Mouse (Mus musculus): ENCODE results near the gene Fat3. TPM values are rescaled to one million over a fixed set of nuclear protein-coding genes. Genes with fewer than 3 reads are reported as not detected.
A peak's percentile ranks its signal among the peaks of the same experiment; 100 is the strongest.

Gene Fat3
- polyA plus RNA-seq, 1 experiment from 2014 or later, result 0.54 TPM

DNA sequence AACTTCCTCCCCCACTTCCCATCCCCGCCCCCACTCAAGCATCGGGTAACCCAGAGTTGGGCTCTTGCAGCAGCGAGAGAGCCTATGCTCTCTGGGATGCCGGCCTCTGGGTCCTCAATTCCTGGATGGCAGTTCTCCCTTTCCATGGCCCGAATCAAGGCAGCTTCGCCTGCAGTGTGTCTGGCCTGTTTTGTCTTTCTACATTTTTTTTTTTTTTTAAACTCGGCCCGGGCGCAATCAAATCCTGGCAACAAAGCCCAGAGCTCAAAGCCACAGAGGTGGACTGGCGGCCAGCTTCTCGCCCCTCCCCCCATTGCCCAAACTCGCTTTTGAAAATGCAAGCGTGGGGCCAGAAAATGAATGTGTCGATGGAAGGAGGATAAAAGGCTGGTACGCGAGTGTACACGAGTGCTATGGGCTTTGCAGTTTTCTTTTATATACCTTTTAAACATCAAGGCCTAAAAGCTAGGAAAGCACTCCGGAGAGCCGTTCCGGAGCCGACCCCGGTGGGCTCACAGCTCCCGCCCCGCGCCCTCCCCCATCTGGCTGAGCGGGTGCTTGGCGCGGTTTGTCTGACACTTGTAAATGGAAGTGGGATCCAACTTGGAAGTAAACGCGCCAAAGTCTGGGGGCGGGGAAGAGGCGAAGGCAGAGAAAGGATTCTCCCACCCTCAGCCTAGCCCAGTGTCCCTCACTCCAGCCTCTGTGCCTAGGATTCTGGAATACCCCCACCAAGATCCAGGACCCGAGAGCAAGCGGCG, 1.3 kb downstream of the Fat3 start:
- Histone ChIP-seq H3K9me3 (ENCODE audit: control insufficient read depth, low read length) (no peaks in the 10 kb centered on the region), H3K27ac (ENCODE audit: low read length) (no peak overlapping the region), H3K27me3 (ENCODE audit: control insufficient read depth, insufficient read depth, low read depth, low read length) (peaks cover 33% of the 10 kb centered on the region), H3K4me1 (replicated peaks; ENCODE audit: control insufficient read depth, insufficient read depth, low read length) (peaks cover 14% of the 10 kb centered on the region), H3K9ac (ENCODE audit: low read length) (peak overlapping the region; percentile 53), H3K4me3 (ENCODE audit: low read length) (peak overlapping the region; percentile 55), H3K36me3 (ENCODE audit: control insufficient read depth, insufficient read depth, low read length) (no peaks in the 10 kb centered on the region), H3K4me2 (ENCODE audit: low read depth, low read length) (peak overlapping the region; percentile 90)
- WGBS, result under 1% methylated on average over 35 of the region's 35 CpGs
- ATAC-seq (ENCODE audit: low read depth), result peak; percentile 42; the same call in 1 of the 2 replicates

- 10% methylated on average over 4 of the region's 4 CpGs for WGBS
- ATAC-seq (ENCODE audit: low read depth), result no peak
- peaks cover 14% of the 10 kb centered on the region for H3K4me1 ChIP-seq (replicated peaks; ENCODE audit: control insufficient read depth, insufficient read depth, low read length)
- H3K4me3 ChIP-seq (ENCODE audit: low read length), result no peak overlapping the region
- H3K27me3 ChIP-seq (ENCODE audit: control insufficient read depth, insufficient read depth, low read depth, low read length), result peaks cover 33% of the 10 kb centered on the region
- no peak overlapping the region for H3K9ac ChIP-seq (ENCODE audit: low read length)
- H3K4me2 ChIP-seq (ENCODE audit: low read depth, low read length), result no peak overlapping the region
- H3K9me3 ChIP-seq (ENCODE audit: control insufficient read depth, low read length), result no peaks in the 10 kb centered on the region
- no peaks in the 10 kb centered on the region for H3K36me3 ChIP-seq (ENCODE audit: control insufficient read depth, insufficient read depth, low read length)
- no peak overlapping the region for H3K27ac ChIP-seq (ENCODE audit: low read length)
Observed at GRCm38 (mm10) chr9:16498876-16499275, 2.2 kb downstream of the Fat3 start.

GRCm38 (mm10) chr9:16497361-16497760, 3.7 kb downstream of the Fat3 start:
- no peak overlapping the region for H3K4me2 ChIP-seq (ENCODE audit: low read depth, low read length)
- 98% methylated on average over 1 of the region's 1 CpGs for WGBS
- no peaks in the 10 kb centered on the region for H3K9me3 ChIP-seq (ENCODE audit: control insufficient read depth, low read length)
- no peaks in the 10 kb centered on the region for H3K36me3 ChIP-seq (ENCODE audit: control insufficient read depth, insufficient read depth, low read length)
- H3K4me1 ChIP-seq (replicated peaks; ENCODE audit: control insufficient read depth, insufficient read depth, low read length), result peaks cover 14% of the 10 kb centered on the region
- no peak overlapping the region for H3K9ac ChIP-seq (ENCODE audit: low read length)
- no peak overlapping the region for H3K4me3 ChIP-seq (ENCODE audit: low read length)
- no peak overlapping the region for H3K27ac ChIP-seq (ENCODE audit: low read length)
- H3K27me3 ChIP-seq (ENCODE audit: control insufficient read depth, insufficient read depth, low read depth, low read length), result peaks cover 27% of the 10 kb centered on the region
- no peak for ATAC-seq (ENCODE audit: low read depth)

DNA sequence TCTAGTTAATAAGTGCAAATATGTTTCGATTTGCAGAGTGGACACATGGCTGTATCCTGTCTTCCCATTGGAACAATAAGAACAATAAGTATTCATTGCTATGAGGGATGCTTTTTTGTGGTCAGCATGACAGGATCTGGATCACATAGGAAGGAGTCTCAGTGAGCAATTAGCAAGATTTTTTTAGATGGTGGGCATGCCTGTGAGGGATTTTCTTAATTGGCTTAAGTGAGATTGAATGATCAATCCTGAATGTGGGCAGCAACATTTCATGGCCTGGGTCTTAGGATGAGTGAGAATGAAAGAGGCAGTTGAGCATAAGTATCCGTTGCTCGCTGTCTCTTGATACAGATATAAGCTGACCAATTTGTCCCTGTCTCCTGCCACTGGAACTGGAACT, 4.8 kb downstream of the Fat3 start:
- Histone ChIP-seq H3K27ac (ENCODE audit: low read length) (no peak overlapping the region), H3K9ac (ENCODE audit: low read length) (no peak overlapping the region), H3K36me3 (ENCODE audit: control insufficient read depth, insufficient read depth, low read length) (no peaks in the 10 kb centered on the region), H3K9me3 (ENCODE audit: control insufficient read depth, low read length) (no peaks in the 10 kb centered on the region), H3K4me1 (replicated peaks; ENCODE audit: control insufficient read depth, insufficient read depth, low read length) (peaks cover 7% of the 10 kb centered on the region), H3K4me2 (ENCODE audit: low read depth, low read length) (no peak overlapping the region), H3K27me3 (ENCODE audit: control insufficient read depth, insufficient read depth, low read depth, low read length) (peaks cover 18% of the 10 kb centered on the region; the same call in 1 of the 2 replicates), H3K4me3 (ENCODE audit: low read length) (no peak overlapping the region)
- 78% methylated on average over 3 of the region's 3 CpGs for WGBS
- ATAC-seq (ENCODE audit: low read depth), result no peak

DNA sequence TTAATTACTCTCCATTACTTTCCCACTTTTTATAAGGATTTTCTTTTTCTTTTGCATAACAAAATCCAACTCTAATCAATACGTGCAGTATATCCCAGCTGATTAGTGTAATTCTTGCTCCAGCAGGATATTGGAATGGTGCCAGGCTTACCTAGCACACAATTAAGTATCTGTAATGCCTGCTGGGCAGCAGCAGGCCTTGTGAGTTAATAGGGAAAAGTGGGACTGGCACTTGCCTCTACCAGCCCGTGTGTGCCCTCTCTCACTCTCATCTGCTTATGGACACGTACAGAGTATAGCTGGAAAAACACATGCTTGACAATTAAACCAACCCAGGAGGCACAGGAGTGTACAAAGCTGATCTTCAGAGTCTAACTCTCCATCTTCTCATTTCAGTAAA, 11.4 kb downstream of the Fat3 start:
- no peaks in the 10 kb centered on the region for H3K4me1 ChIP-seq (replicated peaks; ENCODE audit: control insufficient read depth, insufficient read depth, low read length)

GRCm38 (mm10) chr9:16487565-16487964, 13.5 kb downstream of the Fat3 start:
- no peak overlapping the region for H3K4me3 ChIP-seq (ENCODE audit: low read length)
- H3K4me1 ChIP-seq (replicated peaks; ENCODE audit: control insufficient read depth, insufficient read depth, low read length), result no peaks in the 10 kb centered on the region
- H3K4me2 ChIP-seq (ENCODE audit: low read depth, low read length), result no peak overlapping the region
- no peak for ATAC-seq (ENCODE audit: low read depth)
- H3K9me3 ChIP-seq (ENCODE audit: control insufficient read depth, low read length), result no peaks in the 10 kb centered on the region
- H3K27ac ChIP-seq (ENCODE audit: low read length), result no peak overlapping the region
- H3K27me3 ChIP-seq (ENCODE audit: control insufficient read depth, insufficient read depth, low read depth, low read length), result no peaks in the 10 kb centered on the region
- H3K36me3 ChIP-seq (ENCODE audit: control insufficient read depth, insufficient read depth, low read length), result no peaks in the 10 kb centered on the region
- no peak overlapping the region for H3K9ac ChIP-seq (ENCODE audit: low read length)

More for the DNA sequence above, 11.4 kb downstream of the Fat3 start:
- no peak overlapping the region for H3K4me2 ChIP-seq (ENCODE audit: low read depth, low read length)
- WGBS, result 56% methylated on average over 3 of the region's 3 CpGs
- no peak overlapping the region for H3K4me3 ChIP-seq (ENCODE audit: low read length)
- ATAC-seq (ENCODE audit: low read depth), result no peak
- H3K27ac ChIP-seq (ENCODE audit: low read length), result no peak overlapping the region
- no peaks in the 10 kb centered on the region for H3K27me3 ChIP-seq (ENCODE audit: control insufficient read depth, insufficient read depth, low read depth, low read length)
- no peaks in the 10 kb centered on the region for H3K9me3 ChIP-seq (ENCODE audit: control insufficient read depth, low read length)
- no peak overlapping the region for H3K9ac ChIP-seq (ENCODE audit: low read length)
- no peaks in the 10 kb centered on the region for H3K36me3 ChIP-seq (ENCODE audit: control insufficient read depth, insufficient read depth, low read length)

GRCm38 (mm10) chr9:16486229-16486628, 14.9 kb downstream of the Fat3 start:
- WGBS, result 94% methylated on average over 1 of the region's 1 CpGs
- no peaks in the 10 kb centered on the region for H3K4me1 ChIP-seq (replicated peaks; ENCODE audit: control insufficient read depth, insufficient read depth, low read length)
- no peaks in the 10 kb centered on the region for H3K27me3 ChIP-seq (ENCODE audit: control insufficient read depth, insufficient read depth, low read depth, low read length)
- H3K36me3 ChIP-seq (ENCODE audit: control insufficient read depth, insufficient read depth, low read length), result no peaks in the 10 kb centered on the region
- no peak overlapping the region for H3K9ac ChIP-seq (ENCODE audit: low read length)
- H3K4me2 ChIP-seq (ENCODE audit: low read depth, low read length), result no peak overlapping the region
- H3K9me3 ChIP-seq (ENCODE audit: control insufficient read depth, low read length), result no peaks in the 10 kb centered on the region
- H3K27ac ChIP-seq (ENCODE audit: low read length), result no peak overlapping the region
- no peak overlapping the region for H3K4me3 ChIP-seq (ENCODE audit: low read length)
- no peak for ATAC-seq (ENCODE audit: low read depth)

GRCm38 (mm10) chr9:16485173-16485572, 15.9 kb downstream of the Fat3 start:
- Histone ChIP-seq H3K27ac (ENCODE audit: low read length) (no peak overlapping the region), H3K4me2 (ENCODE audit: low read depth, low read length) (no peak overlapping the region), H3K36me3 (ENCODE audit: control insufficient read depth, insufficient read depth, low read length) (no peaks in the 10 kb centered on the region), H3K4me3 (ENCODE audit: low read length) (no peak overlapping the region), H3K27me3 (ENCODE audit: control insufficient read depth, insufficient read depth, low read depth, low read length) (no peaks in the 10 kb centered on the region), H3K4me1 (replicated peaks; ENCODE audit: control insufficient read depth, insufficient read depth, low read length) (no peaks in the 10 kb centered on the region), H3K9ac (ENCODE audit: low read length) (no peak overlapping the region), H3K9me3 (ENCODE audit: control insufficient read depth, low read length) (no peaks in the 10 kb centered on the region)
- ATAC-seq (ENCODE audit: low read depth), result no peak
- WGBS, result 50% methylated on average over 4 of the region's 4 CpGs

DNA sequence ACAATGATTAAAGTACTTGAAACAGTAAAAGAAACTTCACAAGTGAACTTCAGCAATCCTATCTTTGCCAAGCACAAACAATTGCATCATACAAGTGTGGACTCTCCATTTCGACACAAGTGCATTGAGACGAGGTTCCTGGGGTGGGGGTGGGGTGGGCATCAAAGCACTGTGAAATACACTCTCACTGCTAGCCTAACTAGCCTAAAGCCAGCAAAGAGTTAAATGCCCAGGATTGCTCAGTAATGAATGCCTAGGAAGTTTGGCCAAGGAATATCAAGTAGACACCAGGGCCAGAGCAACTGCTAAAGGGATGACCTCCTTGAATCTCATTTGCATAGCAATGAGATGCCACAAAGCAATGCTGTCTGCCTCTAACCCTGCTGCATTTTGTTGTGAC, 16.3 kb downstream of the Fat3 start:
- no peaks in the 10 kb centered on the region for H3K9me3 ChIP-seq (ENCODE audit: control insufficient read depth, low read length)
- H3K27me3 ChIP-seq (ENCODE audit: control insufficient read depth, insufficient read depth, low read depth, low read length), result no peaks in the 10 kb centered on the region
- WGBS, result 19% methylated on average over 2 of the region's 2 CpGs
- H3K36me3 ChIP-seq (ENCODE audit: control insufficient read depth, insufficient read depth, low read length), result no peaks in the 10 kb centered on the region
- H3K27ac ChIP-seq (ENCODE audit: low read length), result no peak overlapping the region
- H3K4me1 ChIP-seq (replicated peaks; ENCODE audit: control insufficient read depth, insufficient read depth, low read length), result no peaks in the 10 kb centered on the region
- ATAC-seq (ENCODE audit: low read depth), result peak; percentile 28; the same call in 1 of the 2 replicates
- H3K9ac ChIP-seq (ENCODE audit: low read length), result no peak overlapping the region
- no peak overlapping the region for H3K4me2 ChIP-seq (ENCODE audit: low read depth, low read length)
- H3K4me3 ChIP-seq (ENCODE audit: low read length), result no peak overlapping the region
